Mouse (Mus musculus) effector memory CD4-positive, alpha-beta T cell, adult 5 months (primary cell): ENCODE data around the gene Sdc3. TPM values are rescaled to one million over a fixed set of nuclear protein-coding genes. Genes with fewer than 3 reads are reported as not detected.

Source experiments
- polyA plus RNA-seq: library from polyadenylated mRNA; unstranded; fragments of 100-300 nt; shearing (Covaris generic); gene quantifications from one replicate; pipeline ENCODE4 v1.2.1, GENCODE M21; 2017

The Sdc3 gene
- polyA plus RNA-seq, result 2.3 TPM

GRCm38 (mm10) chr4:130792376-130793179 is at the start of gene Sdc3:
Gene Sdc3, plus strand, starts transcription at chr4:130792537.

Other genes with a start within 250 kb of the Sdc3 start
- gene Nkain1, start 218.4 kb upstream of the Sdc3 start, polyA plus RNA-seq, result not detected
- 91.2 TPM for gene Pum1, start 129.2 kb upstream of the Sdc3 start, polyA plus RNA-seq
- gene Laptm5, start 120.6 kb downstream of the Sdc3 start, polyA plus RNA-seq, result 1,750 TPM
- gene Matn1, start 151.8 kb downstream of the Sdc3 start, polyA plus RNA-seq, result not detected